9 mouse cellular contexts compared by ENCODE assay signal in genomic region chr13:58638950-58639349, GRCm38 (mm10). TPM values are rescaled to one million over a fixed set of nuclear protein-coding genes. Genes with fewer than 3 reads are reported as not detected.
DNase-seq lines count a peak whose midpoint lies in the region; ATAC-seq and TF ChIP-seq lines count a peak whose summit lies in the region.
"Had no signal": no experiment of that assay in that cellular context is flagged by ENCODE, and none has a peak within 500 bp of the region (broad histone marks: within the 10 kb centered on the region; RNA-seq: fewer than 3 reads in every experiment).

No protein-coding gene starts in this region.

- H3K4me2 ChIP-seq in kidney, embryonic 14.5 days (replicated peaks; ENCODE audit: low read depth, low read length), result no peak overlapping the region
- no peak overlapping the region for H3K4me2 ChIP-seq in forebrain, embryonic 15.5 days (replicated peaks)
- H3K4me2 ChIP-seq: lung, embryonic 15.5 days had no signal

- no peak for TF ChIP-seq POLR2A in kidney, adult 2 months (IDR thresholded peaks at IDR 0.05; ENCODE audit: low read depth, low read length)

- no peak overlapping the region for H3K27ac ChIP-seq in kidney, adult 2 months (ENCODE audit: insufficient read depth, low read depth, low read length)
- no peak overlapping the region for H3K27ac ChIP-seq in kidney, embryonic 14.5 days (ENCODE audit: low read depth, low read length)
- no peak overlapping the region for H3K27ac ChIP-seq in forebrain, embryonic 15.5 days (replicated peaks)
- H3K27ac ChIP-seq: lung, embryonic 15.5 days had no signal

- H3K27me3 ChIP-seq in kidney, adult 2 months (replicated peaks; ENCODE audit: control insufficient read depth, insufficient read depth, low read length), result no peaks in the 10 kb centered on the region
- peaks cover 10% of the 10 kb centered on the region; the same call in 1 of the 2 replicates for H3K27me3 ChIP-seq in kidney, embryonic 14.5 days (ENCODE audit: control insufficient read depth, insufficient read depth, low read length)
- H3K27me3 ChIP-seq in forebrain, embryonic 15.5 days, result no peaks in the 10 kb centered on the region
- H3K27me3 ChIP-seq: lung, embryonic 15.5 days had no signal

- H3K9me3 ChIP-seq in kidney, embryonic 14.5 days (ENCODE audit: control insufficient read depth, low read length), result no peaks in the 10 kb centered on the region
- H3K9me3 ChIP-seq in forebrain, embryonic 15.5 days, result no peaks in the 10 kb centered on the region
- H3K9me3 ChIP-seq: lung, embryonic 15.5 days had no signal

- H3K36me3 ChIP-seq in kidney, adult 2 months (ENCODE audit: control insufficient read depth, insufficient read depth, low read length), result no peaks in the 10 kb centered on the region
- no peaks in the 10 kb centered on the region for H3K36me3 ChIP-seq in kidney, embryonic 14.5 days (ENCODE audit: control insufficient read depth, insufficient read depth, low read length)
- H3K36me3 ChIP-seq in forebrain, embryonic 15.5 days, result no peaks in the 10 kb centered on the region
- H3K36me3 ChIP-seq: lung, embryonic 15.5 days had no signal

- no peak overlapping the region for H3K4me3 ChIP-seq in kidney, adult 2 months (ENCODE audit: insufficient read depth, low read depth, low read length)
- H3K4me3 ChIP-seq in kidney, embryonic 14.5 days (ENCODE audit: low read length), result no peak overlapping the region
- no peak overlapping the region for H3K4me3 ChIP-seq in forebrain, embryonic 15.5 days
- H3K4me3 ChIP-seq: lung, embryonic 15.5 days had no signal

- 30% methylated on average over 4 of the region's 4 CpGs for WGBS in kidney, adult 2 months
- WGBS in kidney, embryonic 14.5 days, result 41% methylated on average over 4 of the region's 4 CpGs
- WGBS in forebrain, embryonic 15.5 days, result 30% methylated on average over 4 of the region's 4 CpGs

- no peak; the same call in 1 of the 2 replicates for ATAC-seq in kidney, embryonic 14.5 days (ENCODE audit: low FRiP score, low TSS enrichment)
- ATAC-seq in forebrain, embryonic 15.5 days (replicated peaks), result peak; percentile 29; the same call in 1 of the 2 replicates

- H3K4me1 ChIP-seq in kidney, adult 2 months (ENCODE audit: control insufficient read depth, insufficient read depth, low read length), result no peaks in the 10 kb centered on the region
- H3K4me1 ChIP-seq in kidney, embryonic 14.5 days (ENCODE audit: control insufficient read depth, insufficient read depth, low read length), result no peaks in the 10 kb centered on the region
- 0 out of 2 replicates have a peak, but pooled peaks cover 4% of the 10 kb centered on the region for H3K4me1 ChIP-seq in forebrain, embryonic 15.5 days
- H3K4me1 ChIP-seq: lung, embryonic 15.5 days had no signal

- no peak overlapping the region for H3K9ac ChIP-seq in kidney, embryonic 14.5 days (ENCODE audit: low read depth, low read length)
- no peak overlapping the region for H3K9ac ChIP-seq in forebrain, embryonic 15.5 days (replicated peaks)
- H3K9ac ChIP-seq: lung, embryonic 15.5 days had no signal

- peak; percentile 58 for TF ChIP-seq CTCF in kidney, adult 2 months (conservative IDR thresholded peaks at IDR 0.05; ENCODE audit: insufficient read depth, insufficient read length, low read depth, low read length)

- DNase-seq in kidney, adult 2 months, result peak; percentile 48
- peak; percentile 91 for DNase-seq in brain, adult 2 months (ENCODE audit: low read depth, low spot score)
- DNase-seq in layer of hippocampus, adult 18-20 months (ENCODE audit: low spot score in 2 of 2), result peak; percentile 68 to 89
- peak; percentile 8 for DNase-seq in lung, postnatal 25 days (ENCODE audit: low spot score)
- DNase-seq in skeletal muscle tissue, adult 2 months (ENCODE audit: low read depth, low spot score), result peak; percentile 3
- no peak for DNase-seq in spleen, postnatal 36 days (ENCODE audit: low spot score in 2 of 2)

RNA-seq across cellular contexts. Expression of gene Slc28a3, which starts 28.3 kb away (rescaled TPM):
- polyA plus RNA-seq in kidney, adult 2 months (2012; rRNA removed), result not detected in 2 replicates
- polyA plus RNA-seq in kidney, embryonic 14.5 days (2014; fragmentation: Nextera tagmentation; extraction: Ambion mirVana), result 0.08 TPM in 1 of 2 replicates, not detected in the other
- 0.08 TPM in 1 of 2 replicates, not detected in the other for polyA plus RNA-seq in forebrain, embryonic 15.5 days (2015; fragmentation: Nextera tagmentation; extraction: Ambion mirVana)
- under 1 TPM; 0.13 to 0.20 TPM for total RNA-seq in layer of hippocampus, adult 18-20 months (2021)
- polyA plus RNA-seq: lung, embryonic 15.5 days had no signal

Comparison
In these comparisons a context has a peak if more than half of its experiments do, and no peak if none do; other contexts are left out.
1. DNase-seq: peak in kidney, adult 2 months (single experiment), brain, adult 2 months (single experiment), layer of hippocampus, adult 18-20 months (2 of 2), lung, postnatal 25 days (single experiment) and skeletal muscle tissue, adult 2 months (single experiment); none in spleen, postnatal 36 days (0 of 2).